Mouse (Mus musculus) CH12.LX (cell line): ENCODE results near the gene Sike1.

Source experiments
- CHD2 ChIP-seq: IDR thresholded peaks from 2 replicates; pipeline ENCODE4 v1.6.1; 2011; ENCODE audit warnings: low read length, improper control_type of control experiment
- MAX ChIP-seq: IDR thresholded peaks from 2 replicates; pipeline ENCODE4 v1.6.1; 2011; ENCODE audit warnings: low read length, improper control_type of control experiment
- MAZ ChIP-seq: IDR thresholded peaks from 2 replicates; pipeline ENCODE4 v1.6.1; 2012; ENCODE audit warnings: low read depth, mild to moderate bottlenecking, inconsistent platforms, low read length, improper control_type of control experiment, moderate library complexity
- MYC ChIP-seq: IDR thresholded peaks from 2 replicates; pipeline ENCODE4 v1.6.1; 2011; ENCODE audit warnings: low read depth, mild to moderate bottlenecking, improper control_type of control experiment, low read length
- PAX5 ChIP-seq: IDR thresholded peaks from 2 replicates; pipeline ENCODE4 v1.6.1; 2012; ENCODE audit warnings: low read length, inconsistent platforms, mixed read lengths
- POLR2AphosphoS2 ChIP-seq: IDR thresholded peaks from 2 replicates; pipeline ENCODE4 v1.6.1; 2011; ENCODE audit warnings: low read depth, low read length, improper control_type of control experiment
- USF1 ChIP-seq: IDR thresholded peaks from 2 replicates; pipeline ENCODE4 v1.6.1; 2014; ENCODE audit warnings: low read depth, mild to moderate bottlenecking, inconsistent platforms, low read length, improper control_type of control experiment

DNA sequence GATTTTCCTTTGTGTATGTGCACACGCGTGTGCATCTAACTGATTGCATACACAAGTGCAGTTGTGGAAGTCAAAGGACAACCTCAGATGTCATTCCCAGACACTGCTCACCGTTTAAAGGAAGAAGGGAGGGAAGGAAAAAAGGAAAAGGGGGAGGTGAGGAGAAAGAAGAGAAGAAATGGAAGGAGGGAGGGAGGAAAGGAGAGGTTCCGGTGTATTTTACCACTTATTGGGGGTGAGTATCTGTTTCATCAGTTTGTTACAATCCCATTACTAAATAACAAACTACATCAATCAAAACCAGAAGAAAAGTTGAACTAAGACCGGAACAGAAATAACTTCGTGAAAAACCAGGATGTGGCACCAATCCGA, 289 bp upstream of the Sike1 start:
- TF ChIP-seq MYC (no peak), USF1 (no peak), MAZ (no peak), MAX (no peak), POLR2AphosphoS2 (no peak), CHD2 (no peak), PAX5 (no peak)
